Mouse (Mus musculus) thymus, adult 2 months (tissue): ENCODE measurements around the gene Cfap99.

Source experiments
- CTCF ChIP-seq: fragments of 200-500 bp; IDR thresholded peaks from 2 replicates; pipeline ENCODE4 v1.5.1; 2012; ENCODE audit warnings: mild to moderate bottlenecking, control low read depth, low read length, moderate library complexity, borderline replicate concordance; ENCODE audit not compliant: control insufficient read depth, poor library complexity, insufficient read depth; ENCODE audit errors: extremely low read depth
- POLR2A ChIP-seq: fragments of 200-500 bp; IDR thresholded peaks from 2 replicates; pipeline ENCODE4 v1.6.1; 2012; ENCODE audit warnings: mild to moderate bottlenecking, low read length, control low read depth, moderate library complexity; ENCODE audit not compliant: control insufficient read depth, poor library complexity, insufficient read depth; ENCODE audit errors: extremely low read depth

- TF ChIP-seq CTCF (no peak), POLR2A (no peak)
These were observed 13.6 kb upstream of the Cfap99 start for GRCm38 (mm10) chr5:34274676-34275293.
